Mouse (Mus musculus): ENCODE data around the gene Krtap16-1. TPM values are rescaled to one million over a fixed set of nuclear protein-coding genes. Genes with fewer than 3 reads are reported as not detected.
A peak's percentile ranks its signal among the peaks of the same experiment; 100 is the strongest.

Gene Krtap16-1
- polyA plus RNA-seq, 1 experiment from 2014 or later, result not detected

GRCm38 (mm10) chr11:99993620-99994383 is 7.4 kb upstream of the Krtap16-1 start, which contains the start of gene Krtap17-1:
Krtap17-1 (minus strand) TSS chr11:99993994.
- peaks cover 7% of the 10 kb centered on the region for H3K4me1 ChIP-seq (replicated peaks)
- peak within 1 kb of the TSS; percentile 32 for H3K4me3 ChIP-seq
- peaks cover 24% of the 10 kb centered on the region for H3K27me3 ChIP-seq (ENCODE audit: insufficient read depth, poor library complexity, severe bottlenecking)
- H3K36me3 ChIP-seq, result no peaks in the 10 kb centered on the region
- no peaks in the 10 kb centered on the region for H3K9me3 ChIP-seq
- WGBS, result 26% methylated on average over 26 of the region's 26 CpGs
- peak; percentile 8 for DNase-seq (ENCODE audit: low spot score)
- no peak within 1 kb of the TSS for H3K27ac ChIP-seq

- Histone ChIP-seq H3K4me3 (no peak overlapping the region), H3K9me3 (no peaks in the 10 kb centered on the region), H3K4me1 (replicated peaks) (peaks cover 7% of the 10 kb centered on the region), H3K27ac (no peak overlapping the region), H3K27me3 (ENCODE audit: insufficient read depth, poor library complexity, severe bottlenecking) (peaks cover 26% of the 10 kb centered on the region), H3K36me3 (no peaks in the 10 kb centered on the region)
- 81% methylated on average over 3 of the region's 3 CpGs for WGBS
- no peak for DNase-seq (ENCODE audit: low spot score)
These were observed 4.2 kb upstream of the Krtap16-1 start for GRCm38 (mm10) chr11:99990571-99990970.

GRCm38 (mm10) chr11:99989881-99990405 is 3.5 kb upstream of the Krtap16-1 start:
- Histone ChIP-seq H3K9me3 (no peaks in the 10 kb centered on the region), H3K27ac (no peak overlapping the region), H3K36me3 (no peaks in the 10 kb centered on the region), H3K4me1 (replicated peaks) (peaks cover 7% of the 10 kb centered on the region), H3K4me3 (no peak overlapping the region), H3K27me3 (ENCODE audit: insufficient read depth, poor library complexity, severe bottlenecking) (peaks cover 27% of the 10 kb centered on the region)
- 89% methylated on average over 6 of the region's 6 CpGs for WGBS
- no peak for DNase-seq (ENCODE audit: low spot score)

GRCm38 (mm10) chr11:99988530-99988929 is 2.1 kb upstream of the Krtap16-1 start:
- 90% methylated on average over 3 of the region's 3 CpGs for WGBS
- DNase-seq (ENCODE audit: low spot score), result no peak
- H3K27me3 ChIP-seq (ENCODE audit: insufficient read depth, poor library complexity, severe bottlenecking), result peaks cover 15% of the 10 kb centered on the region
- no peaks in the 10 kb centered on the region for H3K36me3 ChIP-seq
- H3K27ac ChIP-seq, result no peak overlapping the region
- no peak overlapping the region for H3K4me3 ChIP-seq
- peaks cover 4% of the 10 kb centered on the region for H3K4me1 ChIP-seq (replicated peaks)
- no peaks in the 10 kb centered on the region for H3K9me3 ChIP-seq

GRCm38 (mm10) chr11:99985291-99986092 is 905 bp downstream of the Krtap16-1 start:
- 88% methylated on average over 20 of the region's 20 CpGs for WGBS
- DNase-seq (ENCODE audit: low spot score), result no peak

GRCm38 (mm10) chr11:99983442-99983841 is 3.0 kb downstream of the Krtap16-1 start:
- H3K4me3 ChIP-seq, result no peak overlapping the region
- peaks cover 3% of the 10 kb centered on the region; the same call in 1 of the 2 replicates for H3K27me3 ChIP-seq (ENCODE audit: insufficient read depth, poor library complexity, severe bottlenecking)
- WGBS, result 79% methylated on average over 1 of the region's 1 CpGs
- no peak overlapping the region for H3K27ac ChIP-seq
- H3K4me1 ChIP-seq (replicated peaks), result no peaks in the 10 kb centered on the region
- no peaks in the 10 kb centered on the region for H3K36me3 ChIP-seq
- H3K9me3 ChIP-seq, result no peaks in the 10 kb centered on the region
- DNase-seq (ENCODE audit: low spot score), result no peak

More at GRCm38 (mm10) chr11:99985291-99986092, 905 bp downstream of the Krtap16-1 start:
- Histone ChIP-seq H3K9me3 (no peaks in the 10 kb centered on the region), H3K27me3 (ENCODE audit: insufficient read depth, poor library complexity, severe bottlenecking) (peaks cover 3% of the 10 kb centered on the region; the same call in 1 of the 2 replicates), H3K36me3 (no peaks in the 10 kb centered on the region), H3K27ac (no peak overlapping the region), H3K4me3 (no peak overlapping the region), H3K4me1 (replicated peaks) (no peaks in the 10 kb centered on the region)

GRCm38 (mm10) chr11:99982731-99983130 is 3.7 kb downstream of the Krtap16-1 start:
- DNase-seq (ENCODE audit: low spot score), result no peak
- Histone ChIP-seq H3K4me3 (no peak overlapping the region), H3K9me3 (no peaks in the 10 kb centered on the region), H3K36me3 (no peaks in the 10 kb centered on the region), H3K4me1 (replicated peaks) (no peaks in the 10 kb centered on the region), H3K27me3 (ENCODE audit: insufficient read depth, poor library complexity, severe bottlenecking) (peaks cover 3% of the 10 kb centered on the region; the same call in 1 of the 2 replicates), H3K27ac (no peak overlapping the region)
- WGBS, result 85% methylated on average over 9 of the region's 9 CpGs

GRCm38 (mm10) chr11:99978953-99979352 is 7.4 kb downstream of the Krtap16-1 start, which contains the start of gene Krtap29-1:
Krtap29-1 (minus strand) TSS chr11:99979053.
- Histone ChIP-seq H3K4me1 (replicated peaks) (no peaks in the 10 kb centered on the region), H3K36me3 (no peaks in the 10 kb centered on the region), H3K9me3 (peaks cover 4% of the 10 kb centered on the region; the same call in 1 of the 2 replicates), H3K4me3 (no peak within 1 kb of the TSS), H3K27ac (no peak within 1 kb of the TSS), H3K27me3 (ENCODE audit: insufficient read depth, poor library complexity, severe bottlenecking) (no peaks in the 10 kb centered on the region)
- 74% methylated on average over 5 of the region's 5 CpGs for WGBS
- no peak for DNase-seq (ENCODE audit: low spot score)

GRCm38 (mm10) chr11:99965961-99966360 is 20.4 kb downstream of the Krtap16-1 start:
- Histone ChIP-seq H3K4me3 (no peak overlapping the region), H3K4me1 (replicated peaks) (peaks cover 5% of the 10 kb centered on the region; the same call in 1 of the 2 replicates), H3K36me3 (no peaks in the 10 kb centered on the region), H3K27me3 (ENCODE audit: insufficient read depth, poor library complexity, severe bottlenecking) (no peaks in the 10 kb centered on the region), H3K9me3 (no peaks in the 10 kb centered on the region), H3K27ac (no peak overlapping the region)
- DNase-seq (ENCODE audit: low spot score), result no peak
- 69% methylated on average over 2 of the region's 2 CpGs for WGBS

- H3K4me1 ChIP-seq (replicated peaks), result peaks cover 5% of the 10 kb centered on the region; the same call in 1 of the 2 replicates
- H3K4me3 ChIP-seq, result no peak overlapping the region
- H3K27me3 ChIP-seq (ENCODE audit: insufficient read depth, poor library complexity, severe bottlenecking), result no peaks in the 10 kb centered on the region
- no peaks in the 10 kb centered on the region for H3K9me3 ChIP-seq
- H3K36me3 ChIP-seq, result no peaks in the 10 kb centered on the region
- no peak for DNase-seq (ENCODE audit: low spot score)
- no peak overlapping the region for H3K27ac ChIP-seq
- WGBS, result 53% methylated on average over 6 of the region's 6 CpGs
These were observed 22.2 kb downstream of the Krtap16-1 start for GRCm38 (mm10) chr11:99964213-99964612.

GRCm38 (mm10) chr11:99948175-99948574 is 38.2 kb downstream of the Krtap16-1 start, which contains the start of gene Krtap9-5:
Krtap9-5 (plus strand) TSS chr11:99948475.
- peaks cover 5% of the 10 kb centered on the region; the same call in 1 of the 2 replicates for H3K4me1 ChIP-seq (replicated peaks)
- no peak within 1 kb of the TSS for H3K4me3 ChIP-seq
- H3K36me3 ChIP-seq, result no peaks in the 10 kb centered on the region
- 0 out of 2 replicates have a peak, but pooled peaks cover 8% of the 10 kb centered on the region for H3K9me3 ChIP-seq
- no peaks in the 10 kb centered on the region for H3K27me3 ChIP-seq (ENCODE audit: insufficient read depth, poor library complexity, severe bottlenecking)
- DNase-seq (ENCODE audit: low spot score), result no peak
- H3K27ac ChIP-seq, result no peak within 1 kb of the TSS; the same call in 1 of the 2 replicates
- 91% methylated on average over 2 of the region's 2 CpGs for WGBS

- WGBS, result 87% methylated on average over 9 of the region's 9 CpGs
These were observed 48.6 kb downstream of the Krtap16-1 start for GRCm38 (mm10) chr11:99937751-99938264.

More at GRCm38 (mm10) chr11:99937751-99938264, 48.6 kb downstream of the Krtap16-1 start:
- H3K4me3 ChIP-seq, result no peak overlapping the region
- H3K36me3 ChIP-seq, result no peaks in the 10 kb centered on the region
- no peak overlapping the region for H3K27ac ChIP-seq
- no peaks in the 10 kb centered on the region for H3K27me3 ChIP-seq (ENCODE audit: insufficient read depth, poor library complexity, severe bottlenecking)
- no peaks in the 10 kb centered on the region for H3K4me1 ChIP-seq (replicated peaks)
- no peaks in the 10 kb centered on the region for H3K9me3 ChIP-seq
- no peak for DNase-seq (ENCODE audit: low spot score)

Measured in hindbrain, embryonic 10.5 days (tissue).